Mouse (Mus musculus) liver, embryonic 16.5 days (tissue): Measurements from ENCODE around the gene C8g. TPM values are rescaled to one million over a fixed set of nuclear protein-coding genes. Genes with fewer than 3 reads are reported as not detected.

Source experiments
- ATAC-seq: fragments of 200-750 bp; cut with Nextera tagmentation; 2 replicates; pipeline ENCODE4 v1.8.0; 2017; ENCODE audit warnings: low read depth, mild to moderate bottlenecking, moderate number of reproducible peaks, moderate library complexity
- H3K27ac ChIP-seq: fragments of 300-500 bp; sonication (generic); 2 replicates; pipeline ENCODE4 v1.5.1; 2014; ENCODE audit warnings: mild to moderate bottlenecking, low read length
- H3K27me3 ChIP-seq: fragments of 300-500 bp; sonication (generic); 2 replicates; pipeline ENCODE4 v1.6.1; 2014; ENCODE audit warnings: low read depth, low read length, mixed read lengths; ENCODE audit not compliant: control insufficient read depth, insufficient read depth
- H3K36me3 ChIP-seq: fragments of 300-500 bp; sonication (generic); 2 replicates; pipeline ENCODE4 v1.6.1; 2014; ENCODE audit warnings: mild to moderate bottlenecking; ENCODE audit not compliant: control insufficient read depth, insufficient read depth
- H3K4me1 ChIP-seq: fragments of 300-500 bp; sonication (generic); 2 replicates; pipeline ENCODE4 v1.6.1; 2014; ENCODE audit warnings: low read depth, low read length, mixed read lengths; ENCODE audit not compliant: control insufficient read depth
- H3K4me2 ChIP-seq: fragments of 300-500 bp; sonication (generic); 2 replicates; pipeline ENCODE4 v1.6.1; 2014; ENCODE audit warnings: low read depth, low read length, mixed read lengths
- H3K4me3 ChIP-seq: fragments of 300-500 bp; sonication (generic); 2 replicates; pipeline ENCODE4 v1.5.1; 2014; ENCODE audit warnings: low read depth, mild to moderate bottlenecking, low read length
- H3K9ac ChIP-seq: fragments of 300-500 bp; sonication (generic); 2 replicates; pipeline ENCODE4 v1.6.1; 2014; ENCODE audit warnings: low read depth, low read length
- H3K9me3 ChIP-seq: fragments of 300-500 bp; sonication (generic); replicated peaks from 2 replicates; pipeline ENCODE4 v1.6.1; 2016; ENCODE audit warnings: low read length; ENCODE audit not compliant: control insufficient read depth
- WGBS: fragments of 180-500 bp; shearing (Covaris S2); extraction: QIAGEN DNeasy Blood & Tissue Kit; methylation state at CpG from one replicate; pipeline ENCODE4 v1.1.7; 2014; ENCODE audit not compliant: insufficient replicate concordance; 5-methylcytosine and 5-hydroxymethylcytosine counted together
- polyA plus RNA-seq: library from polyadenylated mRNA; unstranded; fragments of >200 nt; fragmentation: Nextera tagmentation; extraction: Ambion mirVana; gene quantifications from 2 replicates; pipeline ENCODE4 v1.2.1, GENCODE M21; 2015

Gene C8g
- polyA plus RNA-seq, 1 experiment from 2014 or later: 105 TPM

DNA sequence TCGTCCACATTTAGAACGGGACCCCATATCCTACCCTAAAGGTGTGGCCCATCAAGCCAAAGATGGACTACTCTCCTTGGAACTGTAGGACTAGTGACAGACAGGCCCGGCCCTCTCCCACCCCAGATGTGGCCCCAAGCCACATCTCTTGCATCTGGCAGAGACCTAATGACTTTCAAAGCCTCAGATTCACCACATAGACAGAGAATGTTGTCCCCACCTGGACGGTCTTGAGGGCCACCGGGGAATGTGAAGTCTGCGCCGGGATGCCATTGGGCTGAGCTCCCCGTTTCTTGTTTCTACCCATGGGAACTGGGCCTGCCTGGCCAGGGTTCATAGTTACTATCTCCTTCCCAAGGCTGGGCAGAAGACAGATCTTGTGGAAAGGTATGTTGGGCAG is 24.0 kb downstream of the C8g start:
- Histone ChIP-seq H3K9ac (no peak overlapping the region), H3K36me3 (no peaks in the 10 kb centered on the region), H3K4me3 (no peak overlapping the region), H3K27ac (no peak overlapping the region), H3K4me2 (no peak overlapping the region), H3K27me3 (no peaks in the 10 kb centered on the region), H3K9me3 (no peaks in the 10 kb centered on the region), H3K4me1 (no peaks in the 10 kb centered on the region)
- WGBS: 65% methylated on average over 8 of the region's 8 CpGs
- ATAC-seq: no peak

DNA sequence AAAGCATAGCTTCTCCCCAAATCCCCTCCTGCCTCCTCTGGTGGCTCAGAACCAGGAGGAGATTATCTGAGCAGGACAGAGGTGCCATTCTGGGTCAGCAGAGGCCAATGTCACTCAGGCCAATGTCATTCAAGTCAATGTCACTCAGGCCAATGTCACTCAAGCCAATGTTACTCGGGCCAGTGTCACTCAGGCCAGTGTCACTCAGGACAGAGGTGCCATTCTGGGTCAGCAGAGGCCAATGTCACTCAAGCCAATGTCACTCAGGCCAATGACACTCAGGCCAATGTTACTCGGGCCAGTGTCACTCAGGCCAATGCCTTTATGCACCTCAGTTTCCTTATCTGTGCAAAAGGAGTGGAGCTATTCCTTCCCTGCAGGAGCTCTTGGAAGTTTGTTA is 29.0 kb downstream of the C8g start:
- no peaks in the 10 kb centered on the region for H3K9me3 ChIP-seq
- H3K4me2 ChIP-seq: no peak overlapping the region
- H3K4me1 ChIP-seq: no peaks in the 10 kb centered on the region
- 56% methylated on average over 2 of the region's 2 CpGs for WGBS
- no peaks in the 10 kb centered on the region for H3K27me3 ChIP-seq
- ATAC-seq: no peak
- no peak overlapping the region for H3K9ac ChIP-seq
- no peak overlapping the region for H3K4me3 ChIP-seq
- H3K27ac ChIP-seq: no peak overlapping the region
- H3K36me3 ChIP-seq: no peaks in the 10 kb centered on the region

DNA sequence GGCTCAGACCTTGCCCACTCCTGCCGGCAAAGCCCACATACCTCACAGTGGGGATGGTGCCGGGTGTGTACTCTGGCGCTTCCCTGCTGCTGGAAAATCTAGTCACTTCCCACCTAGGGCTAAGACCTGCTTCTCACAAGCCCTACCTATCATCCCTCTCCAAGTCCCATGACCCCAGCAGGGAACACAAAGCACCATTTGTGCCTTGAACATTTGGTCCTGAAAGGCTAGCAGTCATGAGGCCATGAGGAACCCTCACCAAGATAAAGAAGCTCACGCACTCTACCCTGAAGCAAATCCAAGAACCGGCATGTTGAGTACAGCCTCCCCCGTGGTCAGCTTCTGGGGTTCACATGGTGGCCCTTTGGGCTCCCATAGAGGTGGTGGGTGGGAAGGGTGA is 31.6 kb downstream of the C8g start, which contains the start of gene Ptgds:
Gene Ptgds, minus strand, starts transcription at position 78 of the 400 bp plus-strand sequence.
- 54% methylated on average over 6 of the region's 6 CpGs for WGBS
- Histone ChIP-seq H3K4me2 (no peak within 1 kb of the TSS), H3K36me3 (no peaks in the 10 kb centered on the region), H3K9me3 (no peaks in the 10 kb centered on the region), H3K4me3 (no peak within 1 kb of the TSS), H3K27me3 (no peaks in the 10 kb centered on the region), H3K4me1 (no peaks in the 10 kb centered on the region), H3K9ac (no peak within 1 kb of the TSS), H3K27ac (no peak within 1 kb of the TSS)
- no peak for ATAC-seq

DNA sequence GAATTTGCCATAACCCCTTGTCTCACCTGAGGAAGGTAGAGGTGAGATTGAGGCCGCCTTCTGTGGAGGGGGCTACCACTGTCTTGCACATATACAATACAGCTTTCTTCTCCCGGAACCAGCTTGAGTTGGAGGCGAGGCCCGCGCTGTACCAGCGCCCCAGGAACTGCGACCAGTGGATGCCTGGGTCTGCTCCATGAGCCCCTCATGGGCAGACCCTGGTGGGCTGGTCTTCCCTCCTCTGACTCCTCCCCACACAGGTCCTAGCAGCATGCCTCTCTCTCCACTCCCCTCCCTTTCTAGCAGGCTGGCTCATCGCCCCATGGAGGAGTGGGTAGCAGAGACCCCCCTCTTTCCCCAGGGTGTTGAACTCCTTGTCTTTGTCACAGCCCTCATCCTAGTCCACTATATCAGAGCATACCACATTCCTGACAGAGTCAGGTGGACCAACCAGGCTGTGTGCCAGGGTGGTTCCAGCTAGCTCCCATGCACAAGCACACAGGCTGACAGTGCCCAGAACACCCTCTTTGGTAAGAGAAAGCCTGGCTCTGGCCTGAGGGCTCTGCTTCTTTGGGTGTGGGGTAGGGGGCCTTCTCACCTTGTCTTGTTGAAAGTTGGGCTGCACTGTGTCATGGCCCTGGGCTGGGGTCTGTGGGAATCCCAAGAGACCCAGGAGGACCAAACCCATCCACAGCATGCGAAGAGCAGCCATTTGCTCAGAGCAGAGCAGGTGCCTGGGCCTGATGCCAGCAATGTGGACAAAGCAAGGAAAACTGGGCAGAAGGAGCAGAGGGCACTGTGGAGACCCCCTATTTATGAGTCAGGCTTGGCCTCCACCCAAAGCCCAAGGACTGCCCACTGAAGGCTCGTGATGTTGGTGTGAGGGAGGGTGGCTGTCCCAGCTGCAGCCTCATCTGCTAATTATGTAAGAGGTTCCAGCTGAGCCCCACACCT is 32.3 kb downstream of the C8g start:
- H3K4me2 ChIP-seq: no peak overlapping the region
- no peak overlapping the region for H3K9ac ChIP-seq
- no peaks in the 10 kb centered on the region for H3K9me3 ChIP-seq
- WGBS: 66% methylated on average over 10 of the region's 10 CpGs
- H3K36me3 ChIP-seq: no peaks in the 10 kb centered on the region
- ATAC-seq: no peak
- H3K27me3 ChIP-seq: no peaks in the 10 kb centered on the region
- no peaks in the 10 kb centered on the region for H3K4me1 ChIP-seq
- no peak overlapping the region for H3K4me3 ChIP-seq
- H3K27ac ChIP-seq: no peak overlapping the region

DNA sequence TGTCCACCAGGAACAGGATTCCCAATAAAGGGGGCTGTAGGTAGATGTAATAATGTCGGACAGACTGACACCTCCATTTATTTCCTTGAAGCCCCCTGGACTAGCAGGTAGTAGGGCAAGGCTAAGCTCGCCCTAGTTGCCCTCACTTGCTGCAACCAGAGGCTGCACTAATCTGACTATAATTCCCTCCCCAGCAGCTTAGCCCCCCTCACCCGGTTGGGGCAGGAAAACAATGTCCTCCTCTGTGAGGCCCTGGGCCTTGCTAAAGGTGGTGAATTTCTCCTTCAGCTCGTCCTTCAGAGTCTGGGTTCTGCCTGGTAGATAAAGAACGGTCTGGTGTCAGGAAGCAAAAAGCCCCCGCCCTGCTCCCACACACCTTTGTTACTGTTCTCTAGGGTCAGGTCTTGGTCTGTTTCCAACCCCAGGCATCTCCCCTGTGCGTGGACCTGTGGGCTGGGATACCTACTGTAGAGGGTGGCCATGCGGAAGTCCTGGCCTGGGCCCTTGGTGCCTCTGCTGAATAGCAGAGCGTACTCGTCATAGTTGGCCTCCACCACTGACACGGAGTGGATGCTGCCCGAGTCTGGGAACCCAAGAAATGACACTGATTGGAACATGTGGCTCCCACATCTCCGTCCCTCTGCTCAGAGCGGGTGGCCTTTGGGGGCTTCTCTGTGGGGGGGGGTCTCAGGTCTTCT is 33.8 kb downstream of the C8g start:
- WGBS: 56% methylated on average over 14 of the region's 14 CpGs
- no peaks in the 10 kb centered on the region for H3K27me3 ChIP-seq
- H3K4me3 ChIP-seq: no peak overlapping the region
- no peak overlapping the region for H3K27ac ChIP-seq
- H3K4me1 ChIP-seq: no peaks in the 10 kb centered on the region
- no peak for ATAC-seq
- no peaks in the 10 kb centered on the region for H3K36me3 ChIP-seq
- no peak overlapping the region for H3K4me2 ChIP-seq
- H3K9me3 ChIP-seq: no peaks in the 10 kb centered on the region
- H3K9ac ChIP-seq: no peak overlapping the region

DNA sequence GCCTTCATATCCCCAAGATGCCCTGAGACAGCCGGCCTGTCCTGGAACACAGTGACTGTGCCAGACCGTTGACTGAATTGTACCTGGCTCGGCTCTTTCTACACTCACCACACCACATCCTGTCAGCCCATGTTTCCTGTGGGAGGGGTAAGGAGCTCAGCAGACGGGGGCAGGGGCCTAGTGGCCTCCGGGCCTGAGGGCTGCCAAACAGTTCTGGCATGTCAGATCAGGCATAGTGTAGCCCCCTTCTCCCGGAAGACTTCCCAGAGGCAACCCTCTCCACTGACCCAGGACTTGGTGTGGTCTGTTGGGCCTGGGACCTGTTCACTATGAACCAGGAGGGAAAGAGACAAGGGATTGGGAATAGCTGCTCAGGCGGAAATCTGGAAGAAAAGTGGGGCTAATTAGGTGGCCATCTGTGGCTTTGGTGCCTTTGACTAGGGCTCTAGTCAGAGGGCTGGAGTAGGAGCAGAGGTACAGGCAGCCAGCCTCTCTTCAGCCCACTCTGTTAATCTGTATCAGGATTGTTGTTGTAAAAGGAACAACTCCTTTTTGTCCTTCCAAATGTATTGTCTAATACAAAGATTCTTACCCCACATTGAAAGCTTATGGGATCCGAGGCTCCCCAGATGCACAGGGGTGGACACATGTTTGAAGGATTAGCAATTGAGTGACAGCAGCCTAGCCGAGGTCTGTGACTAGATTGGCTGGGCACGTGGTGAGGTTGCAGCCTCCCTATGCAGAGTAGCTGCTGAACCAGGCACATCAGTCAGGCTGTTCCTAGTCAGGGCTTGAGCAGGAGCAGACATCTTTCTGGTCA is 35.5 kb downstream of the C8g start:
- ATAC-seq: no peak
- 17% methylated on average over 10 of the region's 10 CpGs for WGBS
- no peaks in the 10 kb centered on the region for H3K27me3 ChIP-seq
- peaks cover 6% of the 10 kb centered on the region for H3K4me1 ChIP-seq
- H3K36me3 ChIP-seq: no peaks in the 10 kb centered on the region
- no peak overlapping the region for H3K4me2 ChIP-seq
- no peak overlapping the region for H3K9ac ChIP-seq
- H3K4me3 ChIP-seq: no peak overlapping the region
- no peaks in the 10 kb centered on the region for H3K9me3 ChIP-seq
- peak overlapping the region; percentile 26; the same call in 1 of the 2 replicates for H3K27ac ChIP-seq

DNA sequence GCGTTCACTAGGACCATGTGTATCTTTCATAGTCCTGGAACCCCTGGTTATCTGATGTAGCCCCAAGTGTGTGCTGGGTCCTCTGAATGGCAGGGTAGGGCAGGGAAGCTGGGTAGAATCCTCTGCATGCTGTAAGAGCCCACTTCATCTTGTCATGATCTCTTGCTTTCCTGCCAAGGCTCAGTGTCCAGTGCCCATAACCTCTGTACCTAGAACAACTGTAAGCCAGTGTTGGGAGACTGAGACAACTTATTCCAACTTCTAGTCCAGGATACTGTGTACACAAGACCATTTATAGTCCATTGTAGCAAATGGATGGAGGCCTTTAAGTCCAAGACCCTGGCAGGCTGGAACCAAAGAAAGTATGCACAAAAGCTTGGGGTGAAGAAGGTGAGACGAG is 36.3 kb downstream of the C8g start:
- H3K27ac ChIP-seq: peak overlapping the region; percentile 26; the same call in 1 of the 2 replicates
- no peak overlapping the region for H3K4me3 ChIP-seq

DNA sequence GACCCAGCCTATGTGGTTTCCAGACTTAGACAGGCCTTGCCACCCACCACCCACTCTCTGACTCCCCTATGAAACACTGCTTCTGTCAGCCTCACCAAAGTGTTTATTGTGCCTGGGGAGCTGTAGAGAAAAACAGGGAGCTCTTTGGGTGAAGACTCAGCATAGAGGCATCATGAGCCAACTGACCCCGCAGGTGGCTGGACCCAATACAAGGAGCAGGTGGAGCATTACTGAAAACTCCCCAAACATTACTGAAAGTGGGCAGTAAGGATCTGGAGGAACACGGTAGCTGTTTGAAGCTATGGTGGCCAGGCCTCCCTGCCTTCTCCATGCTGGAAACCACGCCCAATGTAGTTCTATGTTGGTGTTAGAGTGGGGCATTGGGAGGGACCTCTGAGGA is 37.9 kb downstream of the C8g start:
- Histone ChIP-seq H3K4me2 (no peak overlapping the region), H3K4me3 (no peak overlapping the region), H3K36me3 (no peaks in the 10 kb centered on the region), H3K9me3 (no peaks in the 10 kb centered on the region), H3K27me3 (no peaks in the 10 kb centered on the region), H3K27ac (no peak overlapping the region), H3K4me1 (peaks cover 24% of the 10 kb centered on the region), H3K9ac (no peak overlapping the region)
- WGBS: 67% methylated on average over 3 of the region's 3 CpGs
- ATAC-seq: no peak

More for the DNA sequence above, 36.3 kb downstream of the C8g start:
- no peak for ATAC-seq
- no peaks in the 10 kb centered on the region for H3K36me3 ChIP-seq
- no peaks in the 10 kb centered on the region for H3K27me3 ChIP-seq
- H3K4me1 ChIP-seq: peaks cover 9% of the 10 kb centered on the region
- H3K9me3 ChIP-seq: no peaks in the 10 kb centered on the region
- 28% methylated on average over 2 of the region's 2 CpGs for WGBS
- no peak overlapping the region for H3K9ac ChIP-seq
- H3K4me2 ChIP-seq: no peak overlapping the region
